Mouse (Mus musculus) testis, adult 2 months (tissue): ENCODE results near the gene Dedd2.
"Not testable (repeated sequence)": the region's sequence is repeated elsewhere in the genome, so short reads cannot be mapped to it uniquely, and the experiment has no call there.

Experiments used
- CTCF ChIP-seq: fragments of 200-500 bp; IDR thresholded peaks from 2 replicates; pipeline ENCODE4 v1.5.1; 2012; ENCODE audit warnings: low read depth, mild to moderate bottlenecking, inconsistent platforms, low read length, moderate library complexity; ENCODE audit not compliant: control insufficient read depth, insufficient read depth, insufficient replicate concordance
- POLR2A ChIP-seq: fragments of 200-500 bp; IDR thresholded peaks from 2 replicates; pipeline ENCODE4 v1.6.1; 2012; ENCODE audit warnings: low read depth, mild to moderate bottlenecking, inconsistent platforms, low read length, moderate library complexity; ENCODE audit not compliant: control insufficient read depth

- not testable (repeated sequence) for TF ChIP-seq CTCF, POLR2A
Observed at GRCm38 (mm10) chr7:25265743-25266142, 45.3 kb upstream of the Dedd2 start.
